Mouse (Mus musculus): ENCODE results near the gene Zfp62. TPM values are rescaled to one million over a fixed set of nuclear protein-coding genes. Genes with fewer than 3 reads are reported as not detected.

Zfp62 gene
- polyA plus RNA-seq (2015; fragmentation: Nextera tagmentation; extraction: Ambion mirVana): 24.4 and 24.8 TPM in 2 replicates

GRCm38 (mm10) chr11:49203129-49203768 is at the start of gene Zfp62:
Gene Zfp62 (plus strand): TSS chr11:49203292.

GRCm38 (mm10) chr11:49154077-49154476 is 49.0 kb upstream of the Zfp62 start, which contains the start of gene Olfr1394:
Gene Olfr1394 (plus strand): TSS chr11:49154377.

GRCm38 (mm10) chr11:49186955-49187488 is 16.1 kb upstream of the Zfp62 start, which contains the start of gene Btnl9:
Gene Btnl9 (minus strand): TSS chr11:49187159.

GRCm38 (mm10) chr11:49243727-49244594 is 40.9 kb downstream of the Zfp62 start, which contains the start of gene Mgat1:
Gene Mgat1 (plus strand): TSS chr11:49244191.

Other genes with a start within 250 kb of the Zfp62 start
- gene Olfr56, start 224.4 kb upstream of the Zfp62 start, polyA plus RNA-seq (2015; fragmentation: Nextera tagmentation; extraction: Ambion mirVana): not detected in 2 replicates
- 0.41 and 0.45 TPM in 2 replicates for gene 9930111J21Rik1, start 223.9 kb upstream of the Zfp62 start, polyA plus RNA-seq (2015; fragmentation: Nextera tagmentation; extraction: Ambion mirVana)
- not detected in 2 replicates for gene Gm12185, start 211.1 kb upstream of the Zfp62 start, polyA plus RNA-seq (2015; fragmentation: Nextera tagmentation; extraction: Ambion mirVana)
- 0.21 and 0.43 TPM in 2 replicates for gene Tgtp1, start 209.1 kb upstream of the Zfp62 start, polyA plus RNA-seq (2015; fragmentation: Nextera tagmentation; extraction: Ambion mirVana)
- 0.45 and 0.54 TPM in 2 replicates for gene 9930111J21Rik2, start 152.1 kb upstream of the Zfp62 start, polyA plus RNA-seq (2015; fragmentation: Nextera tagmentation; extraction: Ambion mirVana)
- gene Tgtp2, start 139.1 kb upstream of the Zfp62 start, polyA plus RNA-seq (2015; fragmentation: Nextera tagmentation; extraction: Ambion mirVana): 0.26 and 0.29 TPM in 2 replicates
- gene Ifi47, start 126.7 kb upstream of the Zfp62 start, polyA plus RNA-seq (2015; fragmentation: Nextera tagmentation; extraction: Ambion mirVana): 1.8 and 1.9 TPM in 2 replicates
- not detected in 2 replicates for gene Olfr1396, start 88.4 kb upstream of the Zfp62 start, polyA plus RNA-seq (2015; fragmentation: Nextera tagmentation; extraction: Ambion mirVana)
- not detected in 2 replicates for gene Olfr1395, start 61.0 kb upstream of the Zfp62 start, polyA plus RNA-seq (2015; fragmentation: Nextera tagmentation; extraction: Ambion mirVana)
- gene Olfr1394, start 48.9 kb upstream of the Zfp62 start, polyA plus RNA-seq (2015; fragmentation: Nextera tagmentation; extraction: Ambion mirVana): not detected in 2 replicates
- gene Btnl9, start 16.1 kb upstream of the Zfp62 start, polyA plus RNA-seq (2015; fragmentation: Nextera tagmentation; extraction: Ambion mirVana): 0.38 and 0.53 TPM in 2 replicates
- 34.4 and 34.9 TPM in 2 replicates for gene Mgat1, start 40.9 kb downstream of the Zfp62 start, polyA plus RNA-seq (2015; fragmentation: Nextera tagmentation; extraction: Ambion mirVana)
- 0.17 TPM in 1 of 2 replicates, not detected in the other for gene Olfr1393, start 75.0 kb downstream of the Zfp62 start, polyA plus RNA-seq (2015; fragmentation: Nextera tagmentation; extraction: Ambion mirVana)
- 0.08 and 0.11 TPM in 2 replicates for gene Olfr1392, start 82.0 kb downstream of the Zfp62 start, polyA plus RNA-seq (2015; fragmentation: Nextera tagmentation; extraction: Ambion mirVana)
- not detected in 2 replicates for gene Olfr10, start 101.4 kb downstream of the Zfp62 start, polyA plus RNA-seq (2015; fragmentation: Nextera tagmentation; extraction: Ambion mirVana)
- gene Olfr1391, start 119.5 kb downstream of the Zfp62 start, polyA plus RNA-seq (2015; fragmentation: Nextera tagmentation; extraction: Ambion mirVana): not detected in 2 replicates
- gene Olfr1390, start 131.9 kb downstream of the Zfp62 start, polyA plus RNA-seq (2015; fragmentation: Nextera tagmentation; extraction: Ambion mirVana): not detected in 2 replicates
- not detected in 2 replicates for gene Olfr1389, start 219.8 kb downstream of the Zfp62 start, polyA plus RNA-seq (2015; fragmentation: Nextera tagmentation; extraction: Ambion mirVana)
- 0.08 TPM in 1 of 2 replicates, not detected in the other for gene Olfr1388, start 233.3 kb downstream of the Zfp62 start, polyA plus RNA-seq (2015; fragmentation: Nextera tagmentation; extraction: Ambion mirVana)

Measured in neural tube, postnatal 0 days (tissue).